Mouse (Mus musculus) liver, adult (tissue): ENCODE data around the gene Grm8.

ENCODE experiments used
- GATA4 ChIP-seq: IDR thresholded peaks from 2 replicates; pipeline ENCODE4 v1.6.1; 2014; ENCODE audit warnings: mild to moderate bottlenecking, low read length; ENCODE audit not compliant: insufficient replicate concordance

The Grm8 gene

DNA sequence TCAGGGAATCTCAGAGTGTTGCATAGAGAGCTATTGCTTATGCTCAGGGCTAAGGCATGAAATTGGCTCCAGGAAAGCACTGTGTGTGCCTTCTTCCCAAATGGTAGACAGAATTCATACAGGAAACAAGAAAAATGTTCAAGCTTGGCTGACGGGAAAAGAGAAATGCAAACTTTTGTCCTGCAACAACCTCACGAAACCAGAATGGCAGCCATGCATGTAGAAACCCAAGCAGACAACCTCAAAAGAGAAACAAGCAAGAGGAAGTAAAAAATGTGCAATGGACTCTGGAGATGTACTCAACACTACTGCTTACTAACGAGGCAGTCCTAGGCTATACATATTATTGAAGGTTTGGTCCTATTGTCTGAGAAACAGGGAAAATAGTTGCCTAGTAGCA, 167.9 kb downstream of the Grm8 start:
- TF ChIP-seq GATA4 = no peak

- no peak for TF ChIP-seq GATA4
Observed at GRCm38 (mm10) chr6:27965237-27965636, 169.7 kb downstream of the Grm8 start.

DNA sequence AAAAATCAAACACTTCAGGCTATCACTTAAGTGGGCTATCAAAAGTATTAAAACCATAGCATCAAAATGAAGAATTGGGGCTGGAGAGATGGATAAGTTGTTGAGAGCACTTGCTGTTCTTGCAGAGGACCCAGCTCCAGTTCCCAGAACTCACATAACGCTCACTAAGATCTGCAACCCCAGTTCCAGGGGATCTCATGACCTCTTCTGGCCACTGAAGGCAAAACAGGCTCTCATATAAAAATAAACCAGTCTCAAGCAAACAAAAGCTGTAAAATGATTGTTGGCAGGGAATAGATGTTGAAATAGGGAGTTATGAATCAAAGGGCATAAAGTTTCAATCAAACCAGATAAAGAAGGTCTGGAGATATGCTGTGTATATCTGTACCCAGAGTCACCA, 171.1 kb downstream of the Grm8 start:
- no peak for TF ChIP-seq GATA4

DNA sequence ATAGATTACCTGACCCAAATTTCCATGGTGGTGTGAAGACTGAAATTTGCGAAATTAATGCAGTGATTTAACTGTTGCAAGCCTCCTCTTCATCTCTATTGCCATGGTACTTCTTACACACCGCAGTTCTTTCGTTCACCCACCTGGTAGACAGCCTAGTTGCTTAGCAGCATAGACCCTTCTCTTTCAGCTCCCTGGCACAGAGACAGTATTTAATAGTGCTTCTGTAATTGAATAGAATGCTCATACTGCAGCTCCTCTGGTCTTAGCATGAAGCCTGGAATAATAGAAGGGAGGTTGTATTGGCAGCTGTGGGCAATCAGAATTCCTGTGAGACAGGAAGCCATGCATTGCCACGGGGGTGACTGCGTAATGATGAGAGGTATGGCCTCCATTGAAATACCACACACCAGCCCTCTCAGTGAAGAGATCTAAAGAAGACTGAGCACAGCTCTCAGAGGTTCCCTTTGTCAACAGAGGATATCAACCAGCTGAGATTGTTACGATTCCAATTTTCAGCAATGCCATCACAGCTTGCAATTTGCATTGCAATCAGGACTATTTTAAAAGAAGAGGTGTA, 178.6 kb downstream of the Grm8 start:
- TF ChIP-seq GATA4 = no peak

DNA sequence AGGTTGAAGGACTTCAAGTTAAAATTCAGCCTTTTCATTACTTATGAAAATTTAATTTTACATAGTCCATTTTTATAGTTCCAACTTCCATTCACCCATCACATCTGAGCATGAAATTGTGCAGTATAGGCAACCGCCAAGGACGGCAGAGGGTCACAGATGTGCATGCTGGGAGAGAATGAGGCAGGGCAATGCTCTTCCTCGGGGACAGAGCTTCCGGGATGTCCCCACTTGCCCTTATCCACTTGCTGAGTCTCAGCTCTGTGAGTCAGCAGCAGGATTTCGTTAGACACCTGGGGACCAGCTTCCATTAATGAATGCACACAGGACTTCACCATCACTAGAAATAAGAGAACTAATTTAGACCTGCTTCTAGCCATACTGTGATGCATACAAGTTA, 183.5 kb downstream of the Grm8 start:
- no peak for TF ChIP-seq GATA4

DNA sequence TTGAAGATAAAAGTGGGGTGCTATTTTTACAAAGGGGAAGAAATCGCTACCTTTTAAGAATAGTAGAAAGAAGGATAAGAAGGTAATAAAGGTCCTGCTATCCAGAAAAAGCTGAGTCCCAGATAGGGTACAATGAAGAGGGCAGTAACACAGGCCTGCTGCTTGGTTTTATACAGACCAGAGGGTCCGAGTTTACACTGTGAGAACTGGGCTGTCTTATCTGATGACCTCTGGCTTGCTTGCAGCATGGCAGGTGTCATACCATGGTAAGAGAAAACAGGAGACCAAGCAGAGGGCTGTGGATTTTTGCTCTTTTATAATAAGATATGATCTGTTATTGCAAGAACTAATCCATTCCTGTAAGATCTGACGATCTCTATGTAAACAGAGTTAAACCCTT, 206.9 kb downstream of the Grm8 start:
- TF ChIP-seq GATA4 = no peak

GRCm38 (mm10) chr6:27913281-27913680, 221.7 kb downstream of the Grm8 start:
- TF ChIP-seq GATA4 = no peak

- no peak for TF ChIP-seq GATA4
Observed at GRCm38 (mm10) chr6:27904358-27904757, 230.6 kb downstream of the Grm8 start.

DNA sequence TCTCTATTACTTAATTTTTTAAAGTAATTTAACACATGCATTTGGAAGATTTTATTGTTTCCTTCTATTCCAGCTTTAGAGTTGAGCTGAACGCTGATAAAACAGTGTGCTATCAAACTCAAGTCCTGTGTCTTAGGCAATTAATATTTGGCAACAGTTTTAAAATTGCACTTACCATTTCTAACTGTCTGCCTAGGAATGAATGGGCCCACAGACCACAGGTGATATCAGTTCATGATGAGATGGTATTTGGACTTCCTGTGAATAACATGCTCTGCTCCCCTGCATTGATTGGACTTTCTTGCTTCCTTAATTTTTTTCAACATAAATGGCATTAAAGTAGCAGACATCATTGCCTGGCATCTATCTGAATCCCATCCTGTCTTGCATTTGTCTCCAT, 232.8 kb downstream of the Grm8 start:
- no peak for TF ChIP-seq GATA4

DNA sequence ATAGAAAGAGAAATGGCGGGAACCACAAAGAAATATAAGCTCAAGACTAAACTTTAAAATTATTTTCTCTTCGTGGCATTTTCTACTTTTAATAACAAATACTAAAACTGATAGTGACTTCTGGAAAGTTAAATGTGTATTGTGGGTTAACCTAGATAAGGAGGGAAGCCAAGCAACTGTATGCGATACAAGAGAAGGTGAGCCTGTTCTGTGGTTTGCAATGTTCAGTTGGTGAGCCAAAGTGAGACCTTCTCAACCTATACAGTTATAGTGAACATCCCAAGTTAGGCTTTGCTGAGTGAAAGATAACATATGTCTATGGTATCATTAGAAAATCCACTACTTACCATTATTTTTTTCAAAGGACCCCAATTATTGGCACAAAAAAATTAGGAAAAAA, 233.6 kb downstream of the Grm8 start:
- no peak for TF ChIP-seq GATA4

DNA sequence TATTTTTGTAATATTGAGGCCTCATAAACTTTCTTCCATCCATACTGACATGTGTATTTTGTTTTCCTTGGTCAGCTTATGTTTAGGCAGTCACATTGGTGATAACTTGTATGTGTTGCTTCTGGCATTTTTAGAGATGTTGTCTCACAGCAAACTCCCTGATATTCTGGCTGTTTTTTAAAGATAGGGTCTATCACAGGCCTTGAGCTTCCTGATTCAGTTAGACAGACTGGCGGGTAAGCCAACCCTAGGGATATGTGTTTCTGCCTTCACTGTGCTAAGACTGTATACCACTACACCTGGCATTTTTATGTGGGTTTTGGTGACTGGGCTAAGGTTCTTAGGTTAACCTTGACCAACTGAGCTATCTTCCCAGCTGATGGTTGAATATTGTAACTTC, 239.8 kb downstream of the Grm8 start:
- no peak for TF ChIP-seq GATA4

- TF ChIP-seq GATA4 = no peak
Observed at GRCm38 (mm10) chr6:27892886-27893285, 242.1 kb downstream of the Grm8 start.

- no peak for TF ChIP-seq GATA4
Observed at GRCm38 (mm10) chr6:27888391-27888790, 246.6 kb downstream of the Grm8 start.

GRCm38 (mm10) chr6:27887922-27888321, 247.1 kb downstream of the Grm8 start:
- no peak for TF ChIP-seq GATA4

DNA sequence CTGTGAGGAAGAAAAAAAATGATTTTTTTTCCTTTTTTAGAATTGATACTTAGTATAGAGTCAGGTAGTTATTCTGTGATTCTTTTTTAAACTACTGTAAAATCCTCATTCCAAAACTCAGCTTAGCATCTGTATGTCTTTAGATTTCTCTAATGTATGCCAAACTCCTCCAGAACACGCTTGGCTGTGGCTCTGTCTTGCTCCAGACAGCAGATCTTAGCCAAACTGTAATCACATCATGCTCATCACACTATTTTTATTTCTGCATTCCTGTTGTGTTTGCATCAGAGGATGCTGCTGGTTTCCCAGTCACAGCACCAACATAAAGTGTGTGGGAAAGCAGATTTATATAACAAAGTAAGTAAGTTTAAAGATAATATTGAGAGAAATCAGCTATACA, 249.2 kb downstream of the Grm8 start:
- TF ChIP-seq GATA4 = no peak

DNA sequence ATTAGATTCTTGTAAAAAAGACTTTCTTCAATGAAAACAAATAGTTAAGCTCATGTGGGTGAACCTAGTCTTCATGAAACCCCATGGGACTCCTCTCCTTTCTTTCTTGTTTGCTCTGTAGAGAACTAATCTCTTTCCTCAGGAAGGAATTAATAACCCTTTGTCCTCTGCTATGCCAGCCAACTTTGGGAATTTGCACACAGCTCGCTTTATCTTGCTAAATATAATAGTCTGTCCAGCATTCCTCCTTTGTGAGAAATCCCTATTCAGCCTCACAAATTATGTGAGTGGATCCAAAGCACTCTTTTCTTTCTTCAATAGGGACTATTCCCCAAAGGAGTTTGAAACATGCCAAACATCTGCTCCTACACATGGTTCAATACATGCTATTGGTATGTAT, 285.3 kb downstream of the Grm8 start:
- no peak for TF ChIP-seq GATA4

- no peak for TF ChIP-seq GATA4
Observed at GRCm38 (mm10) chr6:27836159-27836558, 298.8 kb downstream of the Grm8 start.

GRCm38 (mm10) chr6:27812789-27813188, 322.2 kb downstream of the Grm8 start:
- TF ChIP-seq GATA4 = no peak

DNA sequence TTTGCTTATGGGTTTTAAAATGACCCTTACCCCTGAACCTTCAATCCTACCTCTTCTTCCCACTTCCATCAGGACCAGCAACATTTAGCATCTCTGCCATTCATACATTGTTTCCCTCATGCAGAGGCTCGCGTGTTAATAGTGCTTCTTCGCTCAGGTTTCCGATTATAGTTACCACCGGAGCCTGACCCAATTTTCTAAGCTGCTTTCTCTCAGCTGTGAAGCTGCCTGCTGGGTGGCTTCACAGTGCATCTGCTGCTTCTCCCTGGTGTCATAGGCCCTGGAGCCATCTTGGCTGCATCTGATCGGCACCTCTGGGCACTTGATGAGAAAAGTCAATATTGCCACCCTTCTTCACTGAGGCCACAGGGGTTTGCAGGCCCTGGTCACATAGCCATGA, 325.0 kb downstream of the Grm8 start:
- TF ChIP-seq GATA4 = no peak

DNA sequence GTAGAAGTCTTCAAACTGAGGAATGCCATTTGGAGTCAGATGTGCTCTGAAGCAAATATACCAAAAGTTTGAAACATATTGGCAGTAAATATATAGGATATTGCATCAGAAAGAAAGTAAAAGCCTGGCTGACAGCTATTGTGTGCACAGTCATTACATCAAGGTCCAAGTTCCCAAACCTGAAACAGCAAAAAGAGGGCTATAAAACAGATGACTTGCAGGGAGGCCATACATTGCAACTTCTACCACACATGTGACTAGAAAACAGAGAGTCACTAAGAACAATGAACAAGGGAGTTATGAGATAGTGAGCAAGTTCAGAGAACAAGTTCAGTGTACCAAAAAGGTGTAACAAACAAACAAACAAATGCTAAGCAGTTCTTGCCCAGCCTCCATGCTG, 328.2 kb downstream of the Grm8 start:
- no peak for TF ChIP-seq GATA4
